Mouse (Mus musculus) midbrain, embryonic 11.5 days (tissue): Measurements from ENCODE around the gene Tbx1. TPM values are rescaled to one million over a fixed set of nuclear protein-coding genes. Genes with fewer than 3 reads are reported as not detected.

Experiments
- ATAC-seq: fragments of 200-750 bp; cut with Nextera tagmentation; 2 replicates; pipeline ENCODE4 v1.8.0; 2017; ENCODE audit warnings: moderate TSS enrichment, moderate library complexity; ENCODE audit not compliant: low FRiP score
- DNase-seq: peaks from one replicate; pipeline ENCODE4 v3.0.0; 2015; ENCODE audit warnings: low spot score; ENCODE audit errors: missing footprints
- H3K27ac ChIP-seq: fragments of 300-500 bp; sonication (generic); 2 replicates; pipeline ENCODE4 v1.5.1; 2014; ENCODE audit warnings: low read depth, low read length
- H3K27me3 ChIP-seq: fragments of 300-500 bp; sonication (generic); 2 replicates; pipeline ENCODE4 v1.6.1; 2014; ENCODE audit warnings: mild to moderate bottlenecking, low read length, moderate library complexity, mixed read lengths; ENCODE audit not compliant: control insufficient read depth, insufficient read depth
- H3K36me3 ChIP-seq: fragments of 300-500 bp; sonication (generic); 2 replicates; pipeline ENCODE4 v1.6.1; 2014; ENCODE audit warnings: mild to moderate bottlenecking, low read length, moderate library complexity, mixed read lengths; ENCODE audit not compliant: control insufficient read depth, insufficient read depth
- H3K4me1 ChIP-seq: fragments of 300-500 bp; sonication (generic); 2 replicates; pipeline ENCODE4 v1.6.1; 2014; ENCODE audit warnings: low read length; ENCODE audit not compliant: control insufficient read depth, insufficient read depth
- H3K4me2 ChIP-seq: fragments of 300-500 bp; sonication (generic); 2 replicates; pipeline ENCODE4 v1.6.1; 2014; ENCODE audit warnings: mild to moderate bottlenecking, moderate library complexity
- H3K4me3 ChIP-seq: fragments of 300-500 bp; sonication (generic); 2 replicates; pipeline ENCODE4 v1.5.1; 2014; ENCODE audit warnings: low read depth, low read length
- H3K9ac ChIP-seq: fragments of 300-500 bp; sonication (generic); 2 replicates; pipeline ENCODE4 v1.6.1; 2014; ENCODE audit warnings: low read length
- H3K9me3 ChIP-seq: fragments of 300-500 bp; sonication (generic); 2 replicates; pipeline ENCODE4 v1.6.1; 2016; ENCODE audit warnings: low read length; ENCODE audit not compliant: control insufficient read depth
- WGBS: fragments of 180-500 bp; shearing (Covaris S2); extraction: QIAGEN DNeasy Blood & Tissue Kit; methylation state at CpG from one replicate; pipeline ENCODE4 v1.1.7; 2014; 5-methylcytosine and 5-hydroxymethylcytosine counted together
- polyA plus RNA-seq: library from polyadenylated mRNA; unstranded; fragments of >200 nt; fragmentation: Nextera tagmentation; extraction: Ambion mirVana; gene quantifications from 2 replicates; pipeline ENCODE4 v1.2.1, GENCODE M21; 2014

The Tbx1 gene
- polyA plus RNA-seq, 1 experiment from 2014 or later: 0.87 TPM

GRCm38 (mm10) chr16:18586076-18586905 is 4.2 kb downstream of the Tbx1 start:
- H3K9me3 ChIP-seq: no peaks in the 10 kb centered on the region
- peaks cover 100% of the 10 kb centered on the region for H3K27me3 ChIP-seq
- no peaks in the 10 kb centered on the region for H3K36me3 ChIP-seq
- peak overlapping the region; percentile 51 for H3K4me2 ChIP-seq
- 1% methylated on average over 81 of the region's 83 CpGs for WGBS
- no peak overlapping the region for H3K27ac ChIP-seq
- ATAC-seq (no peak; the same call in 1 of the 2 replicates), DNase-seq (peak; percentile 95)
- no peak overlapping the region for H3K9ac ChIP-seq
- peak overlapping the region; percentile 37 for H3K4me3 ChIP-seq
- peaks cover 27% of the 10 kb centered on the region for H3K4me1 ChIP-seq

- no peak overlapping the region for H3K4me3 ChIP-seq
- no peak overlapping the region for H3K27ac ChIP-seq
- peaks cover 100% of the 10 kb centered on the region for H3K27me3 ChIP-seq
- no peak overlapping the region for H3K4me2 ChIP-seq
- ATAC-seq: no peak
- no peak for DNase-seq
- H3K9ac ChIP-seq: no peak overlapping the region
- H3K36me3 ChIP-seq: no peaks in the 10 kb centered on the region
- H3K9me3 ChIP-seq: no peaks in the 10 kb centered on the region
- 2% methylated on average over 10 of the region's 10 CpGs for WGBS
- peaks cover 24% of the 10 kb centered on the region for H3K4me1 ChIP-seq
Measured at GRCm38 (mm10) chr16:18585676-18586075, 4.8 kb downstream of the Tbx1 start.

GRCm38 (mm10) chr16:18584901-18585510 is 5.5 kb downstream of the Tbx1 start:
- Histone ChIP-seq H3K9ac (no peak overlapping the region), H3K4me1 (peaks cover 24% of the 10 kb centered on the region), H3K27me3 (peaks cover 100% of the 10 kb centered on the region), H3K4me2 (no peak overlapping the region), H3K9me3 (no peaks in the 10 kb centered on the region), H3K36me3 (no peaks in the 10 kb centered on the region), H3K27ac (no peak overlapping the region), H3K4me3 (no peak overlapping the region)
- WGBS: 8% methylated on average over 10 of the region's 10 CpGs
- DNase-seq: peak; percentile 92
- no peak for ATAC-seq

- H3K9me3 ChIP-seq: no peaks in the 10 kb centered on the region
- peak; percentile 89 for DNase-seq
- H3K36me3 ChIP-seq: no peaks in the 10 kb centered on the region
- peaks cover 24% of the 10 kb centered on the region for H3K4me1 ChIP-seq
- WGBS: 3% methylated on average over 10 of the region's 10 CpGs
- H3K9ac ChIP-seq: no peak overlapping the region
- ATAC-seq: no peak
- H3K27me3 ChIP-seq: peaks cover 96% of the 10 kb centered on the region
- no peak overlapping the region for H3K4me3 ChIP-seq
- no peak overlapping the region for H3K4me2 ChIP-seq
- H3K27ac ChIP-seq: no peak overlapping the region
Measured at GRCm38 (mm10) chr16:18583673-18584357, 6.7 kb downstream of the Tbx1 start.

- H3K9me3 ChIP-seq: no peaks in the 10 kb centered on the region
Measured at GRCm38 (mm10) chr16:18583169-18583568, 7.3 kb downstream of the Tbx1 start.

GRCm38 (mm10) chr16:18582426-18583148 is 7.9 kb downstream of the Tbx1 start:
- no peak overlapping the region for H3K9ac ChIP-seq
- H3K27ac ChIP-seq: no peak overlapping the region
- peak overlapping the region; percentile 38 for H3K4me2 ChIP-seq
- H3K27me3 ChIP-seq: peaks cover 91% of the 10 kb centered on the region
- under 1% methylated on average over 61 of the region's 67 CpGs for WGBS
- H3K4me3 ChIP-seq: peak overlapping the region; percentile 28
- H3K9me3 ChIP-seq: no peaks in the 10 kb centered on the region
- DNase-seq (peak; percentile 93), ATAC-seq (no peak)
- no peaks in the 10 kb centered on the region for H3K36me3 ChIP-seq
- H3K4me1 ChIP-seq: peaks cover 19% of the 10 kb centered on the region

More at GRCm38 (mm10) chr16:18583169-18583568, 7.3 kb downstream of the Tbx1 start:
- peak; percentile 88 for DNase-seq
- H3K27me3 ChIP-seq: peaks cover 96% of the 10 kb centered on the region
- no peak overlapping the region for H3K4me3 ChIP-seq
- H3K4me1 ChIP-seq: peaks cover 24% of the 10 kb centered on the region
- no peak overlapping the region for H3K9ac ChIP-seq
- no peak for ATAC-seq
- H3K4me2 ChIP-seq: no peak overlapping the region
- WGBS: 5% methylated on average over 10 of the region's 10 CpGs
- no peaks in the 10 kb centered on the region for H3K36me3 ChIP-seq
- no peak overlapping the region for H3K27ac ChIP-seq

GRCm38 (mm10) chr16:18581623-18582205 is 8.8 kb downstream of the Tbx1 start:
- under 1% methylated on average over 54 of the region's 66 CpGs for WGBS
- no peaks in the 10 kb centered on the region for H3K36me3 ChIP-seq
- H3K4me1 ChIP-seq: peaks cover 16% of the 10 kb centered on the region
- peak overlapping the region; percentile 38 for H3K4me2 ChIP-seq
- no peak overlapping the region for H3K9ac ChIP-seq
- H3K9me3 ChIP-seq: no peaks in the 10 kb centered on the region
- DNase-seq (peak; percentile 95), ATAC-seq (no peak)
- peak overlapping the region; percentile 28 for H3K4me3 ChIP-seq
- H3K27ac ChIP-seq: no peak overlapping the region
- H3K27me3 ChIP-seq: peaks cover 82% of the 10 kb centered on the region

- no peak for ATAC-seq
- peaks cover 76% of the 10 kb centered on the region for H3K27me3 ChIP-seq
- DNase-seq: no peak
- H3K9me3 ChIP-seq: no peaks in the 10 kb centered on the region
- H3K4me1 ChIP-seq: peaks cover 10% of the 10 kb centered on the region
- WGBS: 3% methylated on average over 21 of the region's 21 CpGs
- H3K4me3 ChIP-seq: peak overlapping the region; percentile 28; the same call in 1 of the 2 replicates
- H3K27ac ChIP-seq: no peak overlapping the region
- H3K4me2 ChIP-seq: no peak overlapping the region
- no peaks in the 10 kb centered on the region for H3K36me3 ChIP-seq
- H3K9ac ChIP-seq: no peak overlapping the region
Measured at GRCm38 (mm10) chr16:18581050-18581622, 9.3 kb downstream of the Tbx1 start.
